Mouse (Mus musculus) embryo, embryonic 11.5 days (tissue): ENCODE data around the gene Mrps24.

Experiments used
- DNase-seq: peaks from one replicate; pipeline ENCODE4 v3.0.0-alpha.2; 2012; ENCODE audit warnings: low read depth, low spot score

The Mrps24 gene

DNA sequence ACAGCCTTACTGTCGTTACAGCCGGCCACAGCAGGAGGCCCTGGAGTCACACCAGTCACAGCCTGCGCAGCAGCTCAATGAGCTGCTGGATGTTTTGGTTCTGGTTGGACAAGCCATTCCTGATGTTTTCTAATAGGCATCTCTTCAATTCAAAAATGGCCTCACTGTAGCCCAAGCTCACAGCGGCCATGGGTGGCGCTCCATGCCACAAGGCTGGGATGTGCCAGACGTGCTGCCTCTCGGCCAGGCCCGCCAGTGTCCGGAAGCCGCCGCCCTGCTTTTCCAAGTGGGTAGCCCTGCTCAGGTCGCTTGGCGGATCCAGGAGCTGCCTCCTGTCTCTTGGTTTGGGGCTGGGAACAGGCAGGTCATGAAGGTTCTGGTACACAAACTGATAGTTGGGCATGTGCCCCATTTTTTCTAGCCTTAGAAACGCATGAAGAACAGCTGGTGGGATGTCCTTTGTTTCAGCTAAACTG, at the start of gene Mrps24:
Mrps24 (minus strand) TSS at position 51 of the 476 bp plus-strand sequence.
- no peak for DNase-seq

DNA sequence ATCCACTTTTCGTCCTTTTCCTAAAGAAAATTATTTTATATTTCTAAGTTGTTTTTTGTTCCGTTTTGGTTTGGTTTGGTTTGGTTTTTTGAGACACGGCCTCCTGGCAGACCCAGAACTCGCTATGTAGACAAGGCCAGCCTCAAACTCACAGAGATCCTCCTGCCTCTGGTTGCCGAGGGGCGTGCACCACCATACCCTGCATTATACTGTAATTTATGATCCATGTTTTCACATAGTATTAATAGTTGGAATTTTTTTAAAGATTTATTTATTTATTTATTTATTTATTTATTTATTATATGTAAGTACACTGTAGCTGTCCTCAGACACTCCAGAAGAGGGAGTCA, 47.1 kb upstream of the Mrps24 start:
- DNase-seq: no peak

DNA sequence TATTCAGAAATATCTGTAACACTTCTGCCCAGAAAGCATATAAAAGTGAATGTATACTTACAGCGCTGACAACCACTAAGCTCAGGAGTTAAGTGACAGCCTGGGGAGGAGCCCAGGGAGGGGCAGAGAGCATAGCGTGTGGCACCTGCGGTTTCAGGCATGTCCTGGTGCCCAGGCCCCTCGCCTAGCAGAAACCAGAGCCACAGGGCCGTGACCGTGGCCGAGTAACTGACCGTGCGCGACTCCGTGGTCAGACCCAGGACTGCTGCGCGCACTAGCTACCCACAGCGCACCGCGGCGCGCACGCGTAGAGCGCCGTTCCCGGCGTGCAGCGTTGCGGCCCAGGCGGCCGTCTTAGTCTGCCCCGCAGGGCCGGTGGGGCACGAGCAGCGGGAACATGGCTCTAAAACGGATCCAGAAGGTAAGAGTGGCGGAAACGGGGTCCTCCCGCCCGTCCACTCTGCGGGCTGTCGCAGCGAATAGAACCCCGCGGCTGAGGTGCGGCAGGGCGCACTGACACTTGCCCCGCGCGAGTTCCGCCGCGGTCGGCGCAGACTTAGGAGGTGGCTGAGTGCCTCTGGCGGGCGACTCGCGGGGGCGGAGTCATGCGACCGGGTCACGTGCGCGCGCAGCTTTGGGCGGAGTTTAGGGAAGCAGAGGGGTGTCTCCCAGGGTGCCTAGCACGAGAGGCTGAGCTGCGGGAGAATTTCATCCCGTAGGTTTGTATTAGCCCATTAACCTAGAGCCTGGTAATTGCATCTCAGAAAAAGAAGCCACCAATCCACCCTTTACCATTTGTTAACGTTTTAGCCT, 46.5 kb upstream of the Mrps24 start, which contains the start of gene Urgcp:
Urgcp (minus strand) TSS at position 557 of the 813 bp plus-strand sequence.
- peak; percentile 87 for DNase-seq

DNA sequence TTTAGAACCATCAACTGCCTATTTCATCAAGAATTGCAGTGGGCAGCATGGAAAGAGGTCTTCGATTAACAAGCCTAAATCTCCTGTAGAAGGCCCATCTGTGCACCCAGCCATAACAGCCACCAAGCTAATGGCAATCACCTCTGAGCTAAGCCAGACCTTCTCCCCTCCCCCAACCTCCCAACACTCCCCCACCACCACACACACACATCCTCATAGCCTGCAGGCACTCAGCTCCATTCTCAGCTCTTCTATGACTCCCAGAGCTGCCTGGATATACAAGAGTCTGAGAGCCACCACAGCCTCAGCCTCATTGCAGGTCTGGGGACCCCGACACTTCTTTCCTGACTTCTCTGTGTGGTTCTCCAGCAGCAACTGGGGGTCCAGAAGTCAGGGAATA, 38.3 kb upstream of the Mrps24 start:
- no peak for DNase-seq

DNA sequence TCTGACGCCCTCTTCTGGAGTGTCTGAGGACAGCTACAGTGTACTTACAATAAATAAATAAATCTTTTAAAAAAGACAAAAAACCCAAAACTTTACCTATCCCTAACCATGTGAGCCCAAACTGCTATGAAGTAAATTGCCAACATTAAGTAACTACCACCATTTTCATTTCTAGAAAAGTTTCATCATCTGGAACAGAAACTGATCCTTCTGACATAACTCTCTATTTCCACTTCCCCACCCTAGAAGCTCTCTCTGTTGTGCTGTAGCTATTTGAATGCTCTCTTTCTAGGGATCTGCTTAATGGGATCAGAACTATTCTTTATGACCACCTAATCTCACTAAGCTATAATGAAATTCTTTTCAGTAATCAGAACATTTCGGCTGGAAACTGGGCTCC, 29.5 kb upstream of the Mrps24 start:
- no peak for DNase-seq

DNA sequence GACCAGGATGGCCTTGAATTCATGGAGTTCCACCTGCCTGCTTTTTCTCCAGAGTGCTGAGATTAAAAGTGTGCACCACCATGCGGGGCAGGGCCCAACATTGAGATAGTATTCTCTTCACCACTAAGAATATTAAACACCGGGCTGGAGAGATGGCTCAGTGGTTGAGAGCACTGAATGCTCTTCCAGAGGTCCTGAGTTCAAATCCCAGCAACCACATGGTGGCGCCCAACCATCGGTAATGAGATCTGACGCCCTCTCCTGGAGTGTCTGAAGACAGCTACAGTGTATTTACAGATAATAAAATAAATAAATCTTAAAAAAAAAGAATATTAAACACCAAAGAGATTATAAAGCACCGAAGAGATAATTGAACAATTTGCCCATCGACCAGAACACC, 26.6 kb upstream of the Mrps24 start:
- DNase-seq: no peak

DNA sequence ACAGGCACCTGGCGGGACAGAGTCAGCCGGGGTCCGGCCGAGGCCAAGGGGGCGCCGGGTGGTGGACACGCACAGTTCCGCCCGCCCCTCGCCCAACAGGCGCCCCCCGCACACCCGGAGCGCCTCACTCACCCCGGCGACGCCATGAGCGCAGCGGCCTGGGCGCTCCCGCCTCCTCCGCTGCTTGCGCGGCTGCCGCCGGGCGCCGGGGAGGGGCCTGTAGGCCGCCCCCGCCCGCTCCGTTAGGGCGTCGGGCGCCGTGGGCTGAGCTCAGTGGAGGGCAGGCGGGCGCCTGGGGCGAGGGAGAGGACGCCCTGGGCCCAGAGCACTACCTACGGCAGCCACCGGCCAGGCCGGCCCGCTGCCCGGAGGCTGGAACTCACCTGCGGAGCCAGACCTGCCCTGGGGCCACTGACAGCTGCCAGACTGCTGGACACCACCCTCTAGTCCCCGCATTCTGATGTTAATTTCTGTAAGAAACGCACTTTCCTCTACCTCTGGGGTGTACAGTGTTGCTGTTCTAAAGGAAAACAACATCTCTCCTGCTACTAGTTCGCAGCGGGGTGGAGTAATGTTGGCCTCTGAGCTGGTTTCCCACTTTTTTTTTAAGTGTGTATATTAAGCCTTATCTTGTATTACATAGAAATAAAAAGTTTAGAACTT, 25.6 kb upstream of the Mrps24 start:
- peak; percentile 45 for DNase-seq

DNA sequence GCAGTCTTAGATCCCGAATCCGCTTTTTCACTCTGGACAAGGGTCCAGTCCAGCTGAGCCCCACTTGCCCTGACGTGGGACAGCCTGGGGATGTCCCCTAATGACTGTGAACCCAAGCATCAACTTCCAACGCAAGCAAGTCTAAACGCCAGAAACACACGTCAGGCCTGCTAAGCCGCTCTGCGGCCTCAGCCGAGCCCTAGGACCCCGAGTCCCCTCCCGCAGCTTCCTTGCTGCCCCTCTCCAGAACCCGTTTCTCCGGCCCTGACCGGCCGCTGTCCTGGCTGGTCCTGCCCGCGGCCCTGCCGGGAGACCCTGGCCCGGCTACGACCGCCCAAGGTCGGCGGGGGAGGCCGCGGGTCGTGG, 25.1 kb upstream of the Mrps24 start:
- peak; percentile 19 for DNase-seq

DNA sequence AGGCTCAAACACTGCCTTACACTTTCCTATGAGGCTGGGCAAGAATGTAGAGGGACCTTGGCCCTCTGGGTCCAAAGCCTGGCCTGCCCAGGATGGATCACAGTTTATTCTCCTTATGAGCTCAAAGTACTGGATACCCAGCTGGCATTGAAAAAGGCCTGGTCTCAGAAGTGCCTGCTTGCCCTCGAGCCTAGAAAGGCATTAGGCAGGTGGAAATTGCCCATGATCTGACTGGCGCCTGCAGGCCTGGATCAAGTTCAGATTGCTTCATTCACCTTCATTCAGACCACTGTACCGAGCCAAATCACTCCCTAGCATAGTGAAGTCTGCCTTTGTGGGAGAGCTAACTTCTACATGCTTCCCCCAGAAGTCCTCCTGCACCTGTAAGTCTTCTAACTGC, 24.4 kb upstream of the Mrps24 start:
- no peak for DNase-seq

DNA sequence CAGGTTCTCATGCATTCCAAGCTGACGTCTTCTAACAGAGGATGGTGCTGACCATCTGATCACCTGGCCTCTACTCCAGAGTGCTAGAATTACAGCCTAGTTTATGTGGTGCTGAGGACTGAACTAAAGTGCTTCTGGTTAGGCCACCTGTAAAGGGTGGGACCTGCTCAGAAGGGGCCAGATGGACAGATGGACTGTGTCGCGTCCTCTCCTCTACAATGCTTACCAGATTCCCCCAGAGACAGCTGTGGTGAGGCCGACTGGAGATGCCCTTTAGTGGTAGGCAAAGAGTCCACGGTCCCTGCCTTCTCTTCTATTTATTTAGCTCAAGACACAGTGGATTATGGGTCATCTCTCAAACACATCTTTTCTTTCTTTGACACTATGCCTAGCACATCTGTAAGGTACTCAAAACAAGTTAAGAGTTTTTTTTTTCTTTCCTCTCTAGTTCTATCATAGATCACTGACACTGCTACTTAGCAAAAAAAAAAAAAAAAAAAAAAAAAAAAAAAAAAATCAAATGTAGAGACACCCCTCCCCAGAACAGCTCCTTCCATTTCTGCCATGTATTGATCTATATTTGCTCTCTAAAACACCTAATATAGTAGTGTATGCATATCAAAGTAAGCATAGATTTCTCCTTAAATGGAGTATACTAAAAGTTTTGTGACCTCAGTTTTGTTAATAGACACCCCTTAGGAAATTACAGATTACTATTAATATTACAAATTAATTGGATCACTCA, 23.6 kb upstream of the Mrps24 start:
- DNase-seq: no peak

DNA sequence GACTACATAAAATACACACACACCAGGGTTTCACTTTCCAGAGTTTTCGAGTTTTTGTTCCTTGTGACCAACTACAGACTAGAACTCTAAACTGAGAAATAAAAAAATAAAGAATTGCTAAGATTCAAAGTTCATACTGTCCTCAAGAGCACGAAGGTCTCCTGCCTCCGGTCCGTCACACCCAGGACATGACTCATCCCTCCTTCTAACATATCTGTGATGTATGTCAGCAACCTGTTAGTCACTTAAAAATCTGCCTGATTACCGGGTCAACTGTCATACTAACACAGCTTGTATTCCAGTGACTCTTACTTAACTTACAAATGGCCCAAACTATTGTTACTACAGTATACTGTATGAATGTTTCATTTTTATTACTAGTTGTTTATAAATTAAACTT, 21.7 kb upstream of the Mrps24 start:
- no peak for DNase-seq

DNA sequence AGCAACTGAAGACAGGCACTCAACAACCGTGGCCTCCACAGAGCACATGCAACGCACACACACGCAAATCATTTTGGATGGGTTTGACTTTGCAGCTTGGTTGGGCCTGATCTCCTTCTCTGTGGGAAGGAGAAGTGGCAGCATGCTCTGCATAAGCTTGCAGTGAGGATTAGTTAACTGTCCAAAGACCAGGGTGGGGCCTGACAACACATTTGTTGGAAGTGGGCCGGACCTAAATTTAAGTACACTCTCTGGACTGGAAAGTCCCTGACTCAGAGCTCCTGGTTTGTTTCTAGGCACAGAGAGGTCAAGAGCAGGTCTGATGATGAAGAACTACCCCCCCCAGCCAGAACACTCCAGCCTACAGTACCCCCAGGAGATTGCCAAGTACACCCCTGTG, 18.8 kb upstream of the Mrps24 start:
- no peak for DNase-seq

DNA sequence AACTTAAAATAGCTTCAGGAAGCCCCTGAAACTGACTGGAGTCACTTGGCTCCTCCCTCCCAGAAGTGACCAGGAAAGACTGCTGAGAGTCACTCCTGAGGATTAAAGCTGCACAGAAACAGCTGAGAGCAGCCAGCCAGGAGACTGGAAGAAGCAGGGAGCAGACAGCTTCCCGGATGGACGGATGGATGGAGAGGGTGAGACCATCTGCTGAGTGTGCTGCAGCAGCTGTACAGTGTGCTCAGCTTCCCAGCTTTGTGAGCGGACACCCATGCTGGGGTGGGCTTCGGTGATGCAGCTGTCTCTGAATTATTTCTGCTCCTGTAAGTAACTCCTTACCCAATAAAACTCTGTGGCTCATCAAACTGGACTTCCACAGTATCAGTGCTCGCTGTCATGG, 16.9 kb upstream of the Mrps24 start:
- DNase-seq: no peak

DNA sequence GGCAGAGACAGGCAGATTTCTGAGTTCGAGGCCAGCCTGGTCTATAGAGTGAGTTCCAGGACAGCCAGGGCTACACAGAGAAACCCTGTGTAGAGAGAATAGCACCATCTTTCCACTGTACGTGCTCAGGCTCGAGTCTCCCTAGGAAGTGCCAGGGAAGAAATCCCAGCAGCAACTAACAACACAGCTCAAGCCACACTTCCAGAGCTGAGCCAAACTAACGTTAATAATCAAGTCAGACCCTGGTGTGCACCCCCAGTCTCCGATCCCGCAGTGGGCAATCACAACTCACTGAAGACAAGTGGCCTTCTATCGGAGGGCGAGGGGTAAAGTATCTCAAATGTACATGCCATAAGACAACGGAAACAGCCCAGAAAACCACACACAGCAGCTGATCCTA, 14.1 kb upstream of the Mrps24 start:
- DNase-seq: no peak

DNA sequence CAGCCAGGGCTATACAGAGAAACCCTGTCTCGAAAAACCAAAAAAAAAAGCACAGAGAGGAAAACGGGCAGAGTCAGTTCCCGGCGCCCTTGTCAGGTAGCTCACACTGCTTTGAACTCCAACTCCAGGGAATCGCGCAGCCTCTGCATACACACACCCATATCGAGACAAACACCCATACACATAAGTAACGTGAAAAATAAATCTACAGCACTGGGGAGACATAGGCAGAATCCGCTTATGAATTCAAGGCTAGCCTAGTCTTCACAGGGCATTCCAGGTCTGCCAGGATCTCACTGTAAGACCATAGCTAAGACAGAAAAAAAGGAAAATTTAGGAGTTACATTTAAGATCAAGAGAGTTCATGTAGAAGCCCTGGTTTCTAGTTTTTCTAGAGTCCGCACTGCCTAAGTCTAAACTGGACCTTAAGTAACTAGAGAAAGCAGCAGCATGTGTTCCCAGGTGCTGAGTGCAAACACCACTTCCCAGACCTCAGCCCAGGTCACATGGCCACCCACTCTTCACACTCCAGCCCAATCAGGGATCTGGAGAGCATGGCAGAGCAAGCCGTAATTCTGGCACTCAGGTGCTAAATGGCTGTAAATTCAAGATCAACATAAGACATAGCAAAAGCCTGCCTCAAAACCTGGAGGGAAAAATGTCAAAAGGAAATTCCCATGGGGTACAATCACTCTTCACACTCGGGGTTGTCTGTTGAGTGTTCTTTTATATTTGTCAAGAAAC, 3.3 kb upstream of the Mrps24 start:
- DNase-seq: no peak

DNA sequence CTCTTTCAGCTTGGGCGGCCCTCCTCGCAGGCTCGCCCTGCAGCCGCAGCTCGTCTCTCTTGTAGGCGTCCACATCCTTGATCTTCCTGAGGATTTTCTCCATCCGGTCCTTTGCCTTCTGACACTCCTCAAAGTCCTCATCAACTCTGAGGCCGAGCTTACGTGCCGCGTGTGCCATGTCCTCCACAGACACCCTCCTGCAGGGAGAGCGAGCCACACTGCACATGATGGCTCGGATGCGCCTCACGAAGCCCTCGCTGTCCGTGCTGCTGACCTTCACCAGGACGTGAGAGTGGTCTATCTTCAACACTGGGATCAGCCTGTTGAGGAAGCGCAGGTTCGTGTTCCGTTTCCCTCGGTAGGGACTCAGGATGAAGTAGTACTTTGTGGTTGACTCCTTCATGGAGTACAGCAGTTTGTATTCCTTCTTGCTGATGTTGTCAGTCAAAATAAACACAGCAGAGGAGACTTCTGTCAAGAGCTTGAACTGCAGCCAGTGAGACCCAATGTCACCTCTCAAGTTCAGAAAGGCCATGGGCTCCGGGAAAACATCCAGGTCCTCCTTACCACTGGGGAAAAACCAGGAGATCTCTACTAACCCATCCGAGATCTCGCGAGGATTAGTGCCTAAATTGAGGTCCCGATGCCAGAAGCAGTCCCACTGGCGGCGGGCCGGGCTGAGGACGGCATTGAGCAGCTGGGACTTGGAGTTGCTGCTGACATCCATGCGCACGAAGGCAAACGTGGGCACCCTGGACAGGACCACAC, 1.6 kb upstream of the Mrps24 start:
- no peak for DNase-seq

DNA sequence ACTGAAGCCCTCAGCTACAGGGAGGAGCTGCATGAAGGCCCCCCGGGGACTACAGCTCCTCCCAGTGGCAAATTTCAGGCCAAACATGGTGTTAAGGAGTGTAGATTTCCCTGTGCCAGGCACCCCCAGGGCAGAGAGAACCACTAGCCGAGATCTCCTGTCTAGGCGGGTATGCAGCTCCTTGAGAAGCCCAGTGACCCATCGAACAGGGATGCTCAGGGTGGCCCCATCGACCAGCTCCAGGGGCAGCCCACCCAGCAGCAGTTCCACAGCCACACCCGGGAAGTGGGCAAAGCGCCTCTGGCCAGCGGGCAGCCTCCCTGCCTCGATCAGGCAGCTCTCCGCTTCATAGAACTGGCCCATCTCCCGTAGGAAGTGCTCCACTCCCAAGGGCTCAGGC, 766 bp upstream of the Mrps24 start:
- DNase-seq: no peak

DNA sequence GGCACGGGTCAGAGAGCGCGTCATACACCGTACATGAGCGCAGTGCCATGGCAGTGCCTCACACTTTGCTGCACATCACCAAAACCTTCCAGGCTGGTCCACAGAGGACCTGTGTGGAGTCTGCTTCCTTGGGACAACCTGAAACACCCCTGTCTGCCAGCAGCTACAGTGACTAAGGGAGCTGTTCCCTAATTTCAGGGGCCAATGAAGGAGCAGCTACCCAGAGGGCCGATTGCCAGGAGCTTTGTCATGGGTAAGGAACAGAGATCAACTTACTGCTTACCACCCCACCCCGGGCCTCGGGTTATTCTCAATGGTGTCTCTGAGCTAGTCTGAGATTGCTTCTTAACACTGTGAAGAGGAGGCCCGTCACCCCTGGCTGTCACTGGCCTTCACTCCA, 301 bp downstream of the Mrps24 start:
- DNase-seq: no peak

DNA sequence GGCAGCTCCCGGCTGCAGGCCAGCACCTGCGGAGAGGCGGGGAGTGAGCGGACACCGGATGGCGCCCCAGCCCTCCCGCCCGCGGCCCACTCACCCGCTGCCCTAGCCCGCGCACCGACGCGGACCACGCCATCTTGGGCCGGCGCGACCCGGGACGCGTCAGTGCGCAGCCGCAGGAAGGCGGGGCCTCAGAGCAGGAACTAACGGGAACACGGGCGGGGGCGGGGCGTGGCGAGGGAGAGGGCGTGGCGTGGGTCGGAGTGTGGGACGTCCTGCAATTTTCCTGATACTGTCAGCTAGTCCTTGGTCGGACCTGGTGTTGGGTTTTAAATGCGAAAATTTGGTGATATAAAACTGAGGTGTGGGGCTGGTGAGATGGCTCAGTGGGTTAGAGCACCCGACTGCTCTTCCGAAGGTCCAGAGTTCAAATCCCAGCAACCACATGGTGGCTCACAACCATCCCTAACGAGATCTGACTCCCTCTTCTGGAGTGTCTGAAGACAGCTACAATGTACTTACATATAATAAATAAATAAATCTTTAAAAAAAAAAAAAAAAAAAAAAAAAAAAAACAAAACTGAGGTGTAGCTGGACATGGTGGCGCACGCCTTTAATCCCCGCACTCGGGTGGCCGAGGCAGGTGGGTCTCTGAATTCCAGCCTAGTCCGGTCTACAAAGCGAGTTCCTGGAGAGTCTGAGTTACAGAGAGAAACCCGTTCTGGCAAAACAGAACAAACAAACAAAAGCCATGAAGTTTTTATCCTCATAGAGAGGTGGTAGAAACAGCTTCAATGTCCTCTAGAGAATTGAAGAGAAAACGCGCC, 7.7 kb downstream of the Mrps24 start:
- DNase-seq: peak; percentile 91

DNA sequence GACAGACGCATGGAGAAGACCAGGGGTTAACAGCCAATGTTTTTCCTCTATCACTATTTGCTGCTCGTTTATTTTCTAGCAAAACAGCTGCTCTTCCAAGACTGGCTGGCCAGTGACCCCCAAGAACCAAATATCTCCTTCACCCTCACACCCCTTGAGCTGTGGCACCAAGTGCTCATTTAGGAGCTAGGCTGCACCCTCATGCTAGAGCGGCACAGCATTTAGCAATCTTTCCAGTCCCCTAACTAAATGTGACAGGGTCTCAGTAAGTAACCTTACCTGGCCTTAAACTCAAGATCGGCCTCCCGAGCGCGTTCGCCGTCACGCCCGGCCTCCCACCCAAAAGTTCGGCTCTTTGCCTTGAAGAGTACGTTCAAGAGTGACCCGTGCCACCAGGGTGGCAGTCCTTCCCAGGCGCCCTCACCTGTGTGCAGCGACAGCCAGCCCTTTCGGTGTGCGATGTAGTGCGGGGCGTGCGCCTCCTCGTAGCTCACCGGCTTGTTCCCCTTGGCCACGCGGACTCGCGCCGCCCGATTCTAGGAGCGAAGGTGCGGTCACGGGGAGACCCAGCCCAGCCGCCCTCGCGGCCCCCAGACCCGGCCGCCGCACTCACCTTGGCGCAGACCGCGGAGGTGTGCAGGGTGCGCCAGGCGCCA, 8.5 kb downstream of the Mrps24 start:
- DNase-seq: no peak
